Mouse (Mus musculus) E14TG2a.4 (cell line): ENCODE data around the gene Tcp10a.
"Not testable (repeated sequence)": the region's sequence is repeated elsewhere in the genome, so short reads cannot be mapped to it uniquely, and the experiment has no call there.

Experiments
- H3K27me3 ChIP-seq: 2 replicates; pipeline ENCODE4 v1.6.1; 2014; ENCODE audit warnings: low read length, control low read depth; ENCODE audit not compliant: insufficient read depth
- H3K36me3 ChIP-seq: 2 replicates; pipeline ENCODE4 v1.6.1; 2014; ENCODE audit warnings: low read length, control low read depth; ENCODE audit not compliant: insufficient read depth
- H3K4me1 ChIP-seq: replicated peaks from 2 replicates; pipeline ENCODE4 v1.6.1; 2014; ENCODE audit warnings: low read depth, low read length, control low read depth
- H3K4me3 ChIP-seq: replicated peaks from 2 replicates; pipeline ENCODE4 v1.5.1; 2014; ENCODE audit warnings: mild to moderate bottlenecking, low read length
- H3K9me3 ChIP-seq: 2 replicates; pipeline ENCODE4 v1.6.1; 2014; ENCODE audit warnings: low read length, control low read depth

The Tcp10a gene

DNA sequence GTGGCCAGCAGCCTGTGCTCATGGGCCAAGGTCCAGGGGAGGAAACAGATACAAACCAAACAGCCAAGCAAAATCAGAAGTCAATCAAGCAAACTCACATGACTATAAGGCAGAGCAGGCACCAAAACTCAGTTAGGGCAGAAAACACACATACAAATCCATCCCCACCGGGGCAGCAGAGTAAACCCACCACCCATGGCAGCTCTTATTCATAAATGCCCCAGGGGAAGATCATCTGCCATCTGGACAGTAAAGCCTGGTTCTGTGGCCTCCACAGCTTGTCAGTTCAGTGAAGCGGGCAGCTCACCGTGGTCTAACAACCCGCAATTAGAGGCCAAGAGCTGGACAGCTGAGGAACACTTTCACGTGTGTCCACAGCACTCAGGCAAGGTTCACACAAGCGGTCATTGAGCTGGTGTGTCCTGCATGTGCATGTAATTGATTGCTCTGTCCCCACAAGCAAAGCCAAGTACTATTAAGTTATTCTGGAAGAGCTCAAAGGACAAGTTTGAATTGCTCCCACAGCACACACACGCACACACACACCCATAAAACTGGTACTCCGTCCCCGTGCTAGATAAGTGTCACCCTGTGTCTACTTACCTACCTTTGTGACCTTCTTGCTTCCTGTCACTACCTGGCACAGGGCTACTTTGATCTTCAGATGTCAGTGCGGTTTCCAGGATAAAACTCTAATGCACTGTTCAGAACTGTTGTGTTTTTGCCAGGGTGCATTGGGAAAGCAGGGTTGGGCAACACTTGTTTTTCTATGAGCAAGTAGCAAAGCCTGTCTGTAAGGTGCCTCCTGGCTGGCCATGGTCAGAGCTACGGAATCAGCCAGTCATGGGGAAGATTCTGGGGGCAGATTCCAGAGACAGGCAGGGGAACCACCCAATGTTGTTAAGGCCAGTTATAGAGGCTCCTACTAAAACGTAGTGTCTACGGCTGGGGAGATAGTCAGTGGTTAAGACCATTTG, 59.0 kb downstream of the Tcp10a start:
- H3K4me3 ChIP-seq, H3K4me1 ChIP-seq, H3K36me3 ChIP-seq, H3K27me3 ChIP-seq, H3K9me3 ChIP-seq: not testable (repeated sequence)

DNA sequence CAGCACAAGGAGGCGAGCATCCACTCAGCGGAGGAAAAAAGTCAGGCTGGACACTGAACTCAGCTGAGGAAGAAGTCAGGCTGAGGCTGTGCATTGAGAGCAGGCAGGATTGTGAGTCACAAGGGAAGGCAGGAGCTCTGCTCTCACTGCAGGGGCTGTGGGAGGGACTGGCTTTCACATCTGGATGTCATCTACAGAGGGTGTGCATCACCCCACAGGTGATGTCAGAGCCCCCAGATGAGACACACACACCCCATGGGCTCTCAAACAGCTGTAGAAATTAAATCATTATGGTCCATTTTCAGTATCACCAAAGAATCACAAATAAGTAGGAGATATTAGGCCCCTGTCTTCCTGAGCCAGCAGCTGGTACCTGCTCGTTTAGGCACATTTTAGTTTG, 60.9 kb downstream of the Tcp10a start, which contains the start of gene Unc93a2:
Unc93a2 (minus strand) TSS at position 101 of the 400 bp plus-strand sequence.
- not testable (repeated sequence) for H3K4me3 ChIP-seq, H3K4me1 ChIP-seq, H3K27me3 ChIP-seq, H3K9me3 ChIP-seq, H3K36me3 ChIP-seq

DNA sequence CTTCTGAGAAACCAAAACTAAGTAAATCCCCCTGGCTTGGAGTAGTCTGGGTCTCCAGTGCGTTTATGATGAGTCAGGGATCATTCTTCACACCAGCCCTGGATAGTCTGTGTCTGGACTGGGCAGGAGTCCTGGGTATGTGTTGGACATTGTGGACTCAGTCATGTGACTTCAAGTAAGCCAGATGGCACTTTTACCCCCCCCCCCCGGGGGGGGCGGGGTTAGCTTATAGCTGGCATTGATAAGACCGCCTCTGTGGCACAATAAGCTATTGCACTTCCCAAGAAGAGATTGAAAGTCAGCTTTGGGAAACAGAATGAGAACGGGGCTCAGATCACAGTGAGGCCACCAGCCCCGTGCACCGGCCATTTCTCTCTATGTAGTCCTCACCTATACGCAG, 61.6 kb downstream of the Tcp10a start:
- H3K27me3 ChIP-seq, H3K9me3 ChIP-seq, H3K36me3 ChIP-seq, H3K4me3 ChIP-seq, H3K4me1 ChIP-seq: not testable (repeated sequence)

DNA sequence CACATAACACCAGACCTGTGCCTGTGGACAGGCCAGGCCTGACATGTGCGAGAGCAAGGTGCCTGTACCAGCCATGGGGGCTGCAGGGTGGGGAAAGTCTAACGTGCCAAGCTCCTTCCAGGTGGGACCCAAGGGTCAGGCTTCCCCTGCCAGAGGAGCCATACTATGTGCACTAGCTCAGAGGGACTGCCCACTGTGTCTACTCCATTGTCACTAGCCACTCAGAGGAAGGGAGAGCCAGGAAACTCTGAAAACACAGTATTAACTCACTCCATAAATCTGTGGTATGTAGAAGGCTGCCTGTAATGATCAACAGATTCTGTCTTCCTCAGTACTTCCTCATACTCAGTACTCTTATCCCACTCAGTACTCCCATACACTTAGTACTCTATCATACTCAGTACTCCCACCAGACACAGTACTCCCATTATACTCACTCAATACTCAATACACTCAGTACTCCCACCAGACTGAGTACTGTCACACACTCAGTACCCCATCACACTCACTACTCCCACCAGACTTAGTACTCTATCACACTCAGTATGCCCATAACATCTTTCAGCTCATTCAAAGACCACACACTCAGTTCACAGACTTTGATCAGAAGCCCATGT, 64.0 kb downstream of the Tcp10a start:
- H3K4me1 ChIP-seq, H3K36me3 ChIP-seq, H3K9me3 ChIP-seq, H3K4me3 ChIP-seq, H3K27me3 ChIP-seq: not testable (repeated sequence)

DNA sequence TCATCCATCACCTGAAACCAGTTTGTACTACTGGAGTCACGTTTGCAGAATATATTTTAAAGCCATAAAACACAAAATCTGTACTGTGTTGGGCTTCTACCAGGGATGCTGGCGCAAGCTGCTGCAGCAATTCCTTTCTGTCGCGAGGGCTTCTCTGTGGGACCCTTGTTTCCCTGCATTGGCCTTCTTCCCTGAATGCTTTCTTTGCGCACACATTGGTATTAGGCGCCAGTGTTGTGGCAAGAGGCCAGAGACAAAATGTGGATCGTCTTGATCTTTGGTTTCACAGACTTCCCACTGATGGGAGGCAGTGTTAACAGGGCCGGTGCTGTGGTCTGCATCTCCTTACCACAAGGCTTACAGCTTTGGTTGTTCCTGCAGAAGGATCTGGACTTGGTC, 64.5 kb downstream of the Tcp10a start:
- not testable (repeated sequence) for H3K4me3 ChIP-seq, H3K36me3 ChIP-seq, H3K4me1 ChIP-seq, H3K27me3 ChIP-seq, H3K9me3 ChIP-seq

DNA sequence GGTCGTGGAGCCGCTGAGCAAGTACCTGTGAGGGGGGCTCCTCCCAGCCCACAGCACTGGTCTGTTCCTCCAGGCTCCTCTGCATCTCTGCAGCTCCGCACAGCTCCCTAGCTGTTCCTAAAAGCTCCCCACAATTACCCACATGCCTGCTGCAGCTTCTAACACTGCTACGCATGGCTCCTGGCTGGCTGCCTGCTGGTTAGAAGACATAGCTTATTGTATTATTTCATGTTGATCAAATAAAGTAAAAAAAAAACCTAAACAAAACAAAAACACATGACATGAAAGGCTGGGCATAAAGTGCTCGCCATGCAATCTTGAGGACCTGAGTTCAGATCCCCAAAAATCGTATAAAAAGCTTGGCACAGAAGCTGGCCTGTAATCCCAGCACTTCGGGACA, 65.5 kb downstream of the Tcp10a start:
- H3K9me3 ChIP-seq, H3K4me3 ChIP-seq, H3K36me3 ChIP-seq, H3K27me3 ChIP-seq, H3K4me1 ChIP-seq: not testable (repeated sequence)

DNA sequence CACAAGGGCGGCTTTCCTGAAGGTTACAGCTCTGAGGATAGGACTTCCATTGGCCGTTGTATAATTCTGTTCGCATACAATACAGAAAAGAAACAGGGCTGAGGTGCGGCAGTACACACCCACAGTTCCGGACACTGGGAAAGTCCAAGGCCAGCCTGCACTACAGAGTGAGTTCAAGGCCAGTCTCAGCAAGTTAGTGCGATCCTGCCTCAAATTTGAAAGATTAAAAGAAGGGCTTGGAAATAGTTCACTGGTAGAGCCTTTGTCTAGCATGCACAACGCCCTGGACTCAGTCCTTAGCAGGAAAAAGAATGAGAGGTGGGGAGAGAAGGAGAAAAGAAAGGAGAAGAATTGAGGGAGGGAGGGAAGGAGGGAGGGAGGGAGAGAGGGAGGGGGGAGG, 70.7 kb downstream of the Tcp10a start:
- not testable (repeated sequence) for H3K4me1 ChIP-seq, H3K9me3 ChIP-seq, H3K36me3 ChIP-seq, H3K27me3 ChIP-seq, H3K4me3 ChIP-seq
